Mouse (Mus musculus): ENCODE results near the gene Capn11.

GRCm38 (mm10) chr17:45612921-45613320 is 46.2 kb downstream of the Capn11 start:
- TF ChIP-seq CTCF (IDR thresholded peaks at IDR 0.05; ENCODE audit: low read depth) = no peak
- no peak for TF ChIP-seq EP300 (IDR thresholded peaks at IDR 0.05; ENCODE audit: low read depth)

Measured in liver, postnatal 0 days (tissue).